Mouse (Mus musculus) embryonic facial prominence, embryonic 13.5 days (tissue): ENCODE results near the gene Sec1. TPM values are rescaled to one million over a fixed set of nuclear protein-coding genes. Genes with fewer than 3 reads are reported as not detected.

Experiments used
- ATAC-seq: fragments of 200-750 bp; cut with Nextera tagmentation; 2 replicates; pipeline ENCODE4 v1.8.0; 2017; ENCODE audit warnings: low read depth; ENCODE audit not compliant: insufficient number of reproducible peaks, insufficient read depth, low FRiP score, low TSS enrichment
- H3K27ac ChIP-seq: fragments of 300-500 bp; sonication (generic); 2 replicates; pipeline ENCODE4 v1.5.1; 2015; ENCODE audit warnings: moderate library complexity, mild to moderate bottlenecking, inconsistent platforms
- H3K27me3 ChIP-seq: fragments of 300-500 bp; sonication (generic); 2 replicates; pipeline ENCODE4 v1.6.1; 2015; ENCODE audit warnings: mild to moderate bottlenecking, inconsistent platforms
- H3K36me3 ChIP-seq: fragments of 300-500 bp; sonication (generic); 2 replicates; pipeline ENCODE4 v1.6.1; 2015; ENCODE audit warnings: mild to moderate bottlenecking, inconsistent platforms
- H3K4me1 ChIP-seq: fragments of 300-500 bp; sonication (generic); 2 replicates; pipeline ENCODE4 v1.6.1; 2015; ENCODE audit warnings: inconsistent platforms
- H3K4me2 ChIP-seq: fragments of 300-500 bp; sonication (generic); 2 replicates; pipeline ENCODE4 v1.6.1; 2015; ENCODE audit warnings: moderate library complexity, mild to moderate bottlenecking, inconsistent platforms
- H3K4me3 ChIP-seq: fragments of 300-500 bp; sonication (generic); 2 replicates; pipeline ENCODE4 v1.5.1; 2015; ENCODE audit warnings: mild to moderate bottlenecking, inconsistent platforms
- H3K9ac ChIP-seq: fragments of 300-500 bp; sonication (generic); 2 replicates; pipeline ENCODE4 v1.6.1; 2015; ENCODE audit warnings: mild to moderate bottlenecking, inconsistent platforms
- H3K9me3 ChIP-seq: fragments of 300-500 bp; sonication (generic); 2 replicates; pipeline ENCODE4 v1.6.1; 2016; ENCODE audit warnings: inconsistent platforms
- WGBS: fragments of 180-500 bp; shearing (Covaris S2); methylation state at CpG from one replicate; pipeline ENCODE4 v1.1.7; 2015; ENCODE audit warnings: mixed read lengths; 5-methylcytosine and 5-hydroxymethylcytosine counted together
- polyA plus RNA-seq: library from polyadenylated mRNA; unstranded; fragments of >200 nt; fragmentation: Nextera tagmentation; extraction: Ambion mirVana; gene quantifications from 2 replicates; pipeline ENCODE4 v1.2.1, GENCODE M21; 2015

Sec1 gene
- polyA plus RNA-seq, 1 experiment from 2014 or later, result 6.3 TPM

- 92% methylated on average over 9 of the region's 9 CpGs for whole genome bisulfite sequencing
- Histone ChIP-seq H3K36me3 (peaks cover 93% of the 10 kb centered on the region), H3K27ac (no peak overlapping the region), H3K4me3 (no peak overlapping the region), H3K4me2 (no peak overlapping the region), H3K9ac (peak overlapping the region; percentile 49; the same call in 1 of the 2 replicates), H3K4me1 (peaks cover under 1% of the 10 kb centered on the region), H3K27me3 (no peaks in the 10 kb centered on the region), H3K9me3 (no peaks in the 10 kb centered on the region)
- ATAC-seq, result no peak
Measured at GRCm38 (mm10) chr7:45725151-45725550, 30.9 kb upstream of the Sec1 start.

- 95% methylated on average over 14 of the region's 14 CpGs for WGBS
- no peak for ATAC-seq
Measured at GRCm38 (mm10) chr7:45723781-45724180, 29.6 kb upstream of the Sec1 start.

GRCm38 (mm10) chr7:45723301-45723700 is 29.1 kb upstream of the Sec1 start:
- Histone ChIP-seq H3K27me3 (no peaks in the 10 kb centered on the region), H3K4me1 (peaks cover 16% of the 10 kb centered on the region), H3K9me3 (no peaks in the 10 kb centered on the region), H3K27ac (no peak overlapping the region), H3K9ac (no peak overlapping the region), H3K4me3 (no peak overlapping the region), H3K4me2 (no peak overlapping the region), H3K36me3 (peaks cover 91% of the 10 kb centered on the region)
- no peak for ATAC-seq
- 85% methylated on average over 4 of the region's 4 CpGs for WGBS

More at GRCm38 (mm10) chr7:45723781-45724180, 29.6 kb upstream of the Sec1 start:
- Histone ChIP-seq H3K27me3 (no peaks in the 10 kb centered on the region), H3K9me3 (no peaks in the 10 kb centered on the region), H3K27ac (no peak overlapping the region), H3K4me2 (no peak overlapping the region), H3K9ac (no peak overlapping the region), H3K36me3 (peaks cover 94% of the 10 kb centered on the region), H3K4me3 (no peak overlapping the region), H3K4me1 (peaks cover 14% of the 10 kb centered on the region)

- Histone ChIP-seq H3K4me2 (no peak overlapping the region), H3K9me3 (no peaks in the 10 kb centered on the region), H3K36me3 (peaks cover 83% of the 10 kb centered on the region), H3K4me3 (no peak overlapping the region), H3K9ac (peak overlapping the region; percentile 40; the same call in 1 of the 2 replicates), H3K27me3 (no peaks in the 10 kb centered on the region), H3K4me1 (peaks cover 16% of the 10 kb centered on the region), H3K27ac (no peak overlapping the region)
- no peak for ATAC-seq
- 85% methylated on average over 13 of the region's 13 CpGs for WGBS
Measured at GRCm38 (mm10) chr7:45722348-45722713, 28.1 kb upstream of the Sec1 start.

GRCm38 (mm10) chr7:45721642-45722347 is 27.6 kb upstream of the Sec1 start:
- no peak overlapping the region for H3K4me3 ChIP-seq
- H3K9me3 ChIP-seq, result no peaks in the 10 kb centered on the region
- peak overlapping the region; percentile 40; the same call in 1 of the 2 replicates for H3K9ac ChIP-seq
- 64% methylated on average over 13 of the region's 13 CpGs for WGBS
- no peaks in the 10 kb centered on the region for H3K27me3 ChIP-seq
- peaks cover 20% of the 10 kb centered on the region for H3K4me1 ChIP-seq
- H3K36me3 ChIP-seq, result peaks cover 78% of the 10 kb centered on the region
- no peak overlapping the region for H3K27ac ChIP-seq
- no peak for ATAC-seq
- no peak overlapping the region for H3K4me2 ChIP-seq

GRCm38 (mm10) chr7:45721234-45721571 is 27.0 kb upstream of the Sec1 start:
- H3K9ac ChIP-seq, result 0 out of 2 replicates have a peak overlapping the region, but pooled peaks have one; percentile 27
- H3K27me3 ChIP-seq, result no peaks in the 10 kb centered on the region
- WGBS, result 78% methylated on average over 7 of the region's 7 CpGs
- no peaks in the 10 kb centered on the region for H3K9me3 ChIP-seq
- H3K36me3 ChIP-seq, result peaks cover 72% of the 10 kb centered on the region
- H3K27ac ChIP-seq, result no peak overlapping the region; the same call in 1 of the 2 replicates
- no peak overlapping the region for H3K4me3 ChIP-seq
- no peak for ATAC-seq
- H3K4me1 ChIP-seq, result peaks cover 26% of the 10 kb centered on the region
- H3K4me2 ChIP-seq, result no peak overlapping the region

- H3K4me3 ChIP-seq, result 0 out of 2 replicates have a peak within 1 kb of the TSS, but pooled peaks have one; percentile 83
- H3K4me2 ChIP-seq, result no peak within 1 kb of the TSS
- H3K9me3 ChIP-seq, result no peaks in the 10 kb centered on the region
- 83% methylated on average over 14 of the region's 14 CpGs for WGBS
- H3K9ac ChIP-seq, result peak within 1 kb of the TSS; percentile 99; the same call in 1 of the 2 replicates
- peaks cover 32% of the 10 kb centered on the region for H3K4me1 ChIP-seq
- no peak within 1 kb of the TSS; the same call in 1 of the 2 replicates for H3K27ac ChIP-seq
- peaks cover 66% of the 10 kb centered on the region for H3K36me3 ChIP-seq
- H3K27me3 ChIP-seq, result no peaks in the 10 kb centered on the region
- ATAC-seq, result 0 out of 2 replicates have a peak, but pooled peaks have one; percentile 22
Measured at GRCm38 (mm10) chr7:45720413-45721233, 26.4 kb upstream of the Sec1 start, which contains the start of gene Fam83e. TSS of gene Fam83e (plus strand) at chr7:45721212.

GRCm38 (mm10) chr7:45719738-45720412 is 25.7 kb upstream of the Sec1 start:
- no peak for ATAC-seq
- H3K9me3 ChIP-seq, result no peaks in the 10 kb centered on the region
- WGBS, result 90% methylated on average over 16 of the region's 16 CpGs
- no peaks in the 10 kb centered on the region for H3K27me3 ChIP-seq
- H3K4me2 ChIP-seq, result peak overlapping the region; percentile 93
- peaks cover 59% of the 10 kb centered on the region for H3K36me3 ChIP-seq
- peak overlapping the region; percentile 99 for H3K9ac ChIP-seq
- H3K27ac ChIP-seq, result no peak overlapping the region
- H3K4me3 ChIP-seq, result peak overlapping the region; percentile 83; the same call in 1 of the 2 replicates
- peaks cover 35% of the 10 kb centered on the region for H3K4me1 ChIP-seq

GRCm38 (mm10) chr7:45719180-45719579 is 25.0 kb upstream of the Sec1 start:
- Histone ChIP-seq H3K27ac (peak overlapping the region; percentile 95), H3K36me3 (peaks cover 52% of the 10 kb centered on the region), H3K4me3 (peak overlapping the region; percentile 83), H3K9ac (peak overlapping the region; percentile 99), H3K4me2 (peak overlapping the region; percentile 93), H3K9me3 (no peaks in the 10 kb centered on the region), H3K4me1 (peaks cover 41% of the 10 kb centered on the region), H3K27me3 (no peaks in the 10 kb centered on the region)
- WGBS, result 83% methylated on average over 10 of the region's 10 CpGs
- no peak for ATAC-seq

- Histone ChIP-seq H3K27ac (peak overlapping the region; percentile 95), H3K36me3 (peaks cover 47% of the 10 kb centered on the region), H3K4me3 (peak overlapping the region; percentile 83), H3K9ac (peak overlapping the region; percentile 99), H3K4me2 (peak overlapping the region; percentile 93), H3K9me3 (no peaks in the 10 kb centered on the region), H3K4me1 (peaks cover 45% of the 10 kb centered on the region), H3K27me3 (no peaks in the 10 kb centered on the region)
- under 1% methylated on average over 20 of the region's 20 CpGs for WGBS
- ATAC-seq, result no peak
Measured at GRCm38 (mm10) chr7:45718331-45718730, 24.1 kb upstream of the Sec1 start.

- Histone ChIP-seq H3K4me1 (peaks cover 45% of the 10 kb centered on the region), H3K27me3 (no peaks in the 10 kb centered on the region), H3K4me3 (peak within 1 kb of the TSS; percentile 83), H3K4me2 (peak within 1 kb of the TSS; percentile 93), H3K36me3 (peaks cover 47% of the 10 kb centered on the region), H3K9me3 (no peaks in the 10 kb centered on the region), H3K9ac (peak within 1 kb of the TSS; percentile 99), H3K27ac (peak within 1 kb of the TSS; percentile 95)
- ATAC-seq, result peak; percentile 60
- WGBS, result under 1% methylated on average over 41 of the region's 41 CpGs
Measured at GRCm38 (mm10) chr7:45717918-45718297, 23.7 kb upstream of the Sec1 start, which contains the start of gene Sphk2. TSS of gene Sphk2 (minus strand) at chr7:45718002.
